Mouse (Mus musculus) liver, adult 2 months (tissue): ENCODE results near the gene Olfr1406. TPM values are rescaled to one million over a fixed set of nuclear protein-coding genes. Genes with fewer than 3 reads are reported as not detected.
"Not testable (repeated sequence)": the region's sequence is repeated elsewhere in the genome, so short reads cannot be mapped to it uniquely, and the experiment has no call there.

Source experiments
- DNase-seq: peaks from one replicate; pipeline ENCODE4 v3.0.0-alpha.2; 2011; ENCODE audit warnings: low read depth, low spot score; ENCODE audit errors: extremely low read depth
- H3K27ac ChIP-seq: fragments of 200-500 bp; replicated peaks from 2 replicates; pipeline ENCODE4 v1.5.1; 2012; ENCODE audit warnings: low read depth, mild to moderate bottlenecking, control low read depth, inconsistent platforms, low read length; ENCODE audit not compliant: insufficient read depth
- H3K27me3 ChIP-seq: fragments of 200-500 bp; 2 replicates; pipeline ENCODE4 v1.6.1; 2012; ENCODE audit warnings: mild to moderate bottlenecking, moderate library complexity, low read length, inconsistent platforms; ENCODE audit not compliant: control insufficient read depth, insufficient read depth
- H3K36me3 ChIP-seq: fragments of 200-500 bp; 2 replicates; pipeline ENCODE4 v1.6.1; 2012; ENCODE audit warnings: low read length, inconsistent platforms; ENCODE audit not compliant: control insufficient read depth, insufficient read depth
- H3K4me1 ChIP-seq: fragments of 200-500 bp; 2 replicates; pipeline ENCODE4 v1.6.1; 2011; ENCODE audit warnings: low read length; ENCODE audit not compliant: control insufficient read depth, insufficient read depth
- H3K4me3 ChIP-seq: fragments of 200-500 bp; 2 replicates; pipeline ENCODE4 v1.5.1; 2011; ENCODE audit warnings: low read depth, mild to moderate bottlenecking, control low read depth, low read length, moderate library complexity; ENCODE audit not compliant: insufficient read depth
- H3K79me2 ChIP-seq: fragments of 200-500 bp; 2 replicates; pipeline ENCODE4 v1.6.1; 2012; ENCODE audit warnings: inconsistent platforms, mild to moderate bottlenecking, low read length, moderate library complexity; ENCODE audit not compliant: control insufficient read depth, insufficient read depth
- H3K9ac ChIP-seq: fragments of 200-500 bp; 2 replicates; pipeline ENCODE4 v1.6.1; 2012; ENCODE audit warnings: low read depth, mild to moderate bottlenecking, control low read depth, inconsistent platforms, low read length
- CTCF ChIP-seq: fragments of 200-500 bp; IDR thresholded peaks from 2 replicates; pipeline ENCODE4 v1.5.1; 2011; ENCODE audit warnings: low read depth, low read length, control low read depth
- POLR2A ChIP-seq: fragments of 200-500 bp; IDR thresholded peaks from 2 replicates; pipeline ENCODE4 v1.6.1; 2011; ENCODE audit warnings: low read length, control low read depth; ENCODE audit not compliant: insufficient read depth; ENCODE audit errors: extremely low read depth
- WGBS: fragments of 180-500 bp; shearing (Covaris S2); methylation state at CpG from one replicate; pipeline ENCODE4 v1.1.7; 2018; 5-methylcytosine and 5-hydroxymethylcytosine counted together
- polyA plus RNA-seq: library from polyadenylated mRNA; depleted of rRNA; stranded (reverse); fragments of >200 nt; gene quantifications from 2 replicates; pipeline ENCODE4 v1.2.3, GENCODE M21; 2012; rRNA removed
- total RNA-seq: library from RNA; depleted of rRNA; stranded (reverse); fragments of >200 nt; gene quantifications from 2 replicates; pipeline ENCODE4 v1.2.3, GENCODE M21; 2014; rRNA removed

Gene Olfr1406
- total RNA-seq (not detected in 2 replicates), polyA plus RNA-seq (not detected in 2 replicates)

- H3K79me2 ChIP-seq = no peaks in the 10 kb centered on the region
- H3K4me1 ChIP-seq = no peaks in the 10 kb centered on the region
- TF ChIP-seq POLR2A = no peak
- TF ChIP-seq CTCF = no peak
- no peak within 1 kb of the TSS for H3K27ac ChIP-seq
- no peak within 1 kb of the TSS for H3K4me3 ChIP-seq
- H3K27me3 ChIP-seq = no peaks in the 10 kb centered on the region
- WGBS = 55% methylated on average over 3 of the region's 3 CpGs
- H3K9ac ChIP-seq = no peak within 1 kb of the TSS
- DNase-seq = no peak
- no peaks in the 10 kb centered on the region for H3K36me3 ChIP-seq
Measured at GRCm38 (mm10) chr1:173190540-173190939, at the start of gene Olfr1406. Gene Olfr1406, minus strand, starts transcription at chr1:173190640.

- not testable (repeated sequence) for DNase-seq, H3K27me3 ChIP-seq, H3K27ac ChIP-seq, H3K79me2 ChIP-seq, H3K4me1 ChIP-seq, H3K4me3 ChIP-seq, H3K36me3 ChIP-seq, H3K9ac ChIP-seq
- 85% methylated on average over 1 of the region's 1 CpGs for WGBS
Measured at GRCm38 (mm10) chr1:173237004-173237403, 46.6 kb upstream of the Olfr1406 start.

DNA sequence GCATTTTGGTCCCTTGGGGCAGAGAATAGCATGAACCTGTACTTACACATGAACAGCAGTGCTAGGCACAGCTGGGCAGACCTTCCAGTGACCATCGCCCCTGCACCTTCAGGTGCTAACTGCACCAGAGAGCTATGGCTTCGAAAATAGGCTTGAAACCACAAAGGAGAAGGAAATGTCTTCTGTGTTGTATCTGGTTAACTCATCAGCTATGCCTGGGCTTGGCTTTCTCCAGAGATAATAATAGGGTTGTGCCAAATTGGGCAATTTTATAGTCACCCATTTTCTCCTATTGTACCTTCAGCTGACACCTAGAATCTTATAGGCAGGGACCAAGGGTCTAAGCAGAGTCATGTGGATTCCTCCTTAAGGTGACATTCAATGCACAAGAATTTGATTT lies 36.6 kb upstream of the Olfr1406 start, which contains the start of gene Fcer1a:
Gene Fcer1a (minus strand): TSS at position 134 of the 400 bp plus-strand sequence.
- H3K4me1 ChIP-seq = no peaks in the 10 kb centered on the region
- no peak for TF ChIP-seq POLR2A
- TF ChIP-seq CTCF = no peak
- H3K9ac ChIP-seq = no peak within 1 kb of the TSS
- no peaks in the 10 kb centered on the region for H3K27me3 ChIP-seq
- no peak for DNase-seq
- no peak within 1 kb of the TSS for H3K27ac ChIP-seq
- H3K79me2 ChIP-seq = no peaks in the 10 kb centered on the region
- 66% methylated on average over 2 of the region's 2 CpGs for WGBS
- no peaks in the 10 kb centered on the region for H3K36me3 ChIP-seq
- H3K4me3 ChIP-seq = no peak within 1 kb of the TSS

GRCm38 (mm10) chr1:173216481-173216880 lies 26.0 kb upstream of the Olfr1406 start:
- TF ChIP-seq POLR2A = no peak
- TF ChIP-seq CTCF = no peak
- Histone ChIP-seq H3K27me3 (no peaks in the 10 kb centered on the region), H3K4me3 (no peak overlapping the region), H3K9ac (no peak overlapping the region), H3K27ac (no peak overlapping the region), H3K4me1 (peaks cover 1% of the 10 kb centered on the region; the same call in 1 of the 2 replicates), H3K36me3 (no peaks in the 10 kb centered on the region), H3K79me2 (no peaks in the 10 kb centered on the region)
- DNase-seq = no peak
- 83% methylated on average over 3 of the region's 3 CpGs for WGBS

DNA sequence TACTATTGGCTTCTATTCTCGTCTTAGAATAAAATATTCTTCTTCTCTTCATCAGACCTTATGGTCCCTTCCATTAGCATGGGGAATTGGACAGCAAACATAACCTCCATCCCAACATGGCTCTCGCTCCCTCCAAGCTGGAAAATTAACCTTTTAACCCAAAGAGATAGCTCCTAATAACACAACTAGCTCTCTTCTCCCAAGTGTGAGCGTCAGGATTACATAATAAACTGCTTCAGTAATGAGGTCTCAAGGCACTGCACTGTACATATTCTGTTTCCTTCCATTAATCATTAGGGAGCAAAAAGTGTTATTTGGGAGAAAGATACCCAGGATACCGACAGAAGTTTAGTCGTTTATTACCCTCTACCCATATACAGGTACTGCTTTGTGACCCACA lies 21.7 kb upstream of the Olfr1406 start, which contains the start of gene Olfr1404:
Gene Olfr1404 (plus strand): TSS at position 301 of the 400 bp plus-strand sequence.
- no peak for DNase-seq
- TF ChIP-seq CTCF (no peak), POLR2A (no peak)
- Histone ChIP-seq H3K4me3 (no peak within 1 kb of the TSS), H3K27ac (no peak within 1 kb of the TSS), H3K79me2 (no peaks in the 10 kb centered on the region), H3K27me3 (no peaks in the 10 kb centered on the region), H3K4me1 (no peaks in the 10 kb centered on the region), H3K36me3 (no peaks in the 10 kb centered on the region), H3K9ac (no peak within 1 kb of the TSS)
- 73% methylated on average over 5 of the region's 5 CpGs for WGBS

- Histone ChIP-seq H3K36me3 (no peaks in the 10 kb centered on the region), H3K27ac (no peak within 1 kb of the TSS), H3K79me2 (no peaks in the 10 kb centered on the region), H3K4me1 (no peaks in the 10 kb centered on the region), H3K9ac (no peak within 1 kb of the TSS), H3K27me3 (no peaks in the 10 kb centered on the region), H3K4me3 (no peak within 1 kb of the TSS)
- TF ChIP-seq CTCF = no peak
- no peak for TF ChIP-seq POLR2A
- WGBS = 86% methylated on average over 5 of the region's 5 CpGs
- DNase-seq = no peak
Measured at GRCm38 (mm10) chr1:173197508-173197907, 7.1 kb upstream of the Olfr1406 start, which contains the start of gene Olfr218. Gene Olfr218, plus strand, starts transcription at chr1:173197808.
